Mouse (Mus musculus) lung, embryonic 16.5 days (tissue): ENCODE data around the gene Tcte2. TPM values are rescaled to one million over a fixed set of nuclear protein-coding genes. Genes with fewer than 3 reads are reported as not detected.

Source experiments
- ATAC-seq: fragments of 200-750 bp; cut with Nextera tagmentation; 2 replicates; pipeline ENCODE4 v1.8.0; 2017; ENCODE audit warnings: low read depth, mild to moderate bottlenecking, moderate library complexity
- H3K27ac ChIP-seq: fragments of 300-500 bp; sonication (generic); 2 replicates; pipeline ENCODE4 v1.5.1; 2014; ENCODE audit warnings: mild to moderate bottlenecking, control low read depth, low read length
- H3K27me3 ChIP-seq: fragments of 300-500 bp; sonication (generic); 2 replicates; pipeline ENCODE4 v1.6.1; 2014; ENCODE audit warnings: low read depth, low read length, mixed read lengths; ENCODE audit not compliant: control insufficient read depth, insufficient read depth
- H3K36me3 ChIP-seq: fragments of 300-500 bp; sonication (generic); 2 replicates; pipeline ENCODE4 v1.6.1; 2014; ENCODE audit warnings: low read length; ENCODE audit not compliant: control insufficient read depth, insufficient read depth
- H3K4me1 ChIP-seq: fragments of 300-500 bp; sonication (generic); replicated peaks from 2 replicates; pipeline ENCODE4 v1.6.1; 2014; ENCODE audit warnings: low read length, mixed read lengths; ENCODE audit not compliant: control insufficient read depth, insufficient read depth
- H3K4me2 ChIP-seq: fragments of 300-500 bp; sonication (generic); 2 replicates; pipeline ENCODE4 v1.6.1; 2014; ENCODE audit warnings: low read depth, low read length, control low read depth
- H3K4me3 ChIP-seq: fragments of 300-500 bp; sonication (generic); 2 replicates; pipeline ENCODE4 v1.5.1; 2014; ENCODE audit warnings: mild to moderate bottlenecking, low read length, control low read depth
- H3K9ac ChIP-seq: fragments of 300-500 bp; sonication (generic); 2 replicates; pipeline ENCODE4 v1.6.1; 2014; ENCODE audit warnings: low read length, control low read depth
- H3K9me3 ChIP-seq: fragments of 300-500 bp; sonication (generic); 2 replicates; pipeline ENCODE4 v1.6.1; 2016; ENCODE audit warnings: low read length; ENCODE audit not compliant: control insufficient read depth
- WGBS: fragments of 180-500 bp; shearing (Covaris S2); extraction: QIAGEN DNeasy Blood & Tissue Kit; methylation state at CpG from one replicate; pipeline ENCODE4 v1.1.7; 2014; 5-methylcytosine and 5-hydroxymethylcytosine counted together
- polyA plus RNA-seq: library from polyadenylated mRNA; unstranded; fragments of >200 nt; fragmentation: Nextera tagmentation; extraction: Ambion mirVana; gene quantifications from 2 replicates; pipeline ENCODE4 v1.2.1, GENCODE M21; 2015

Tcte2 gene
- polyA plus RNA-seq, 1 experiment from 2014 or later: 4.8 TPM

DNA sequence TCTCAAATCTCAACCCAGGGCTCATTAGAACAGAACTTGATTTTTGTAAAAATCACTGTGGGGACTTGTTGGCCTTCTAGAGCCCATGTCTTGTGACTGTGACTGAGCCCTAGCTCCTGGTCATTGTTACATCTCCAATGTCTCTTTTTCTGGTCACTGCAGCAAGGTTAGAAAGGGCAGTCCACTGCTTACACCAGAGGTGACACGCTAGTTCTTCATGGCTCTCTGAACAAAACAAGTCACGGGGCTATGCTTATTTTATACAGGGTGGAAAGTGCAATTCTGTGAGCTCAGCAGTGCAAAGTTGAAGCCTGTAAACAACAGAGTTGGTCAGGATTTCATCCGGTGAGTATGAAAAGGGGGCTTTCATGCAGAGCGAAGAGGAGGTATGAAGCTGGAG is 7.7 kb downstream of the Tcte2 start:
- H3K4me1 ChIP-seq: peaks cover 6% of the 10 kb centered on the region
- no peak overlapping the region for H3K4me3 ChIP-seq
- WGBS: 72% methylated on average over 4 of the region's 4 CpGs
- no peak overlapping the region for H3K4me2 ChIP-seq
- no peaks in the 10 kb centered on the region for H3K9me3 ChIP-seq
- H3K36me3 ChIP-seq: no peaks in the 10 kb centered on the region
- no peaks in the 10 kb centered on the region for H3K27me3 ChIP-seq
- no peak overlapping the region for H3K9ac ChIP-seq
- H3K27ac ChIP-seq: no peak overlapping the region
- ATAC-seq: no peak

DNA sequence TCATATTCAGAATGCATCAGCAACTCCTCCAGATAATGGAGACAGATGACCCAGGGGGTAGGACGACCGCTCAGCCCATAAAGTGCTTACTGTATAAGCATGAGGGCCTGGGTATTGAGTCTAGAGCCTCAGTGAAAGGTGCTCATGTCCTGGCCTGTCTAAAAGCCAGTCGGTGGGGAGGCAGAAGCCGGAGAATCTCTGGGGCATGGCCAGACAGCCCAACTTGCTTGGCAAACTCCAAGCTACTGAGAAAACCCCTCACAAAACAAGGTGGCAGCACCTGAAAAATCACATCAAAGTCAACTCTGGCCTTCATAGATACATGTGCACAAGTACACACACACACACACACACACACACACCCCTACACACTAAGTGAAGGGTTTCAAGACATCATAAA is 12.6 kb downstream of the Tcte2 start:
- H3K4me1 ChIP-seq: peaks cover 17% of the 10 kb centered on the region
- no peak for ATAC-seq
- H3K27ac ChIP-seq: no peak overlapping the region
- no peak overlapping the region for H3K4me3 ChIP-seq
- H3K36me3 ChIP-seq: no peaks in the 10 kb centered on the region
- 85% methylated on average over 4 of the region's 4 CpGs for WGBS
- no peak overlapping the region for H3K4me2 ChIP-seq
- H3K9me3 ChIP-seq: no peaks in the 10 kb centered on the region
- H3K27me3 ChIP-seq: no peaks in the 10 kb centered on the region
- no peak overlapping the region for H3K9ac ChIP-seq

DNA sequence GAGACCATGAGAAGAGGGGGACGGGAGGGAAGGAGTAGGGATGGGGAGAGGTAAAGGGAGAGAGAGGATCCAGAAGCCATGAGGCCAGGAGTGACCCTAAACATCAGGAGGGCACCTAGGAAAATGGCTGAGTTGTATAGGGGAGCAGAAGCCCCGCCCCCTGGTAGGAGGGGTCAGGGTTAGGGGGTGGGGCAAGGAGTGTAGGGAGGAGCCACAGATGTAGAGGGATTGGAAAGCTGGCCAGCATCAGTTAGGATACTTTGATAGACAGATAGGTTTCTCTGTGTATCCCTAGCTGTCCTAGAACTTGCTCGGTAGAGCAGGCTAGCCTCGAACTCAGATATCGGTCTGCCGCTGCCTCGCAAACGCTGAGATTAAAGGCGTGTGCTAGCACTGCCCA is 13.9 kb downstream of the Tcte2 start:
- H3K9ac ChIP-seq: no peak overlapping the region
- 87% methylated on average over 9 of the region's 9 CpGs for WGBS

DNA sequence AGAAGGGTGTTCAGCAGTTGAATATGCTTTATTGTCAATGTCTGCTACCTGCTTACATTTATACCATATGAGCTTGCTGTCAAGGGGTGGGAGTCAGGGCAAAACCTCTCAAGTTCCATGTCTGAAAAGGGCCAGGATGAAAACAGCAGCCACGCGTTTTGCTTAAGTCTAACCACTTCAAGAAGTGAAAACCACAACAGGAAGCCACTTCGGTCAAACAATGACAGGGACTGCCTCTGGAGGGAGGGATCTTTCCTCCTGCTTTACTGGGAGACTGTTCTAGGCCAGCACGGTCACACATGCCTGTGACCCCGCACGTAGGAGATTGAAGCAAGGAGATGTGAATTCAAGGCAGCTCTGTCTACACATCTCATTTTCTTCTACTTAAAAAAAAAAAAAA is 15.3 kb downstream of the Tcte2 start:
- WGBS: 56% methylated on average over 6 of the region's 6 CpGs
- Histone ChIP-seq H3K4me2 (no peak overlapping the region), H3K27ac (no peak overlapping the region), H3K9ac (no peak overlapping the region), H3K36me3 (no peaks in the 10 kb centered on the region), H3K9me3 (no peaks in the 10 kb centered on the region), H3K4me3 (no peak overlapping the region), H3K4me1 (peaks cover 42% of the 10 kb centered on the region), H3K27me3 (no peaks in the 10 kb centered on the region)
- no peak for ATAC-seq

More for the DNA sequence above, 13.9 kb downstream of the Tcte2 start:
- Histone ChIP-seq H3K4me2 (no peak overlapping the region), H3K27me3 (no peaks in the 10 kb centered on the region), H3K27ac (no peak overlapping the region), H3K36me3 (no peaks in the 10 kb centered on the region), H3K4me3 (no peak overlapping the region), H3K9me3 (no peaks in the 10 kb centered on the region), H3K4me1 (peaks cover 30% of the 10 kb centered on the region)
- ATAC-seq: no peak

DNA sequence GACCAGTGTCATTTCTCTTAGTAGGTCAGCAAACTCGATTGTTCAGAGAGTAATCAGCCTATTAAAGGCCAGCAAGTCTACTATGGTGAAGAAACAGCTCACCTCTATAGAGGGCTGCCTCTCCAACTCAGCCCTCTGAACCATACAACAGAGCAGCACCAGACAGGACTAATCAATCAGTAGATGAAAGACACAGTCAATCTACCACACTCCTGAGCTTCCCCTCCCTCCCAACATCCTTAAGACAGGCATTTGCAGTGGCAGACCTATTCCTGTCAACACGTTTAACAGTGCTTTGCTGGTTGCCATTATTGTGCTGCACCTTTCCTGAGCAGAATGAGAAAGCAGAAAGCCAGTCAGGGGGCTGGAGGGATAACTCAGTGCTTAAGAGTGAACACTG is 16.3 kb downstream of the Tcte2 start:
- H3K27ac ChIP-seq: peak overlapping the region; percentile 93
- H3K36me3 ChIP-seq: no peaks in the 10 kb centered on the region
- no peak overlapping the region for H3K4me3 ChIP-seq
- no peak overlapping the region for H3K4me2 ChIP-seq
- H3K9ac ChIP-seq: no peak overlapping the region
- WGBS: 36% methylated on average over 2 of the region's 2 CpGs
- H3K9me3 ChIP-seq: no peaks in the 10 kb centered on the region
- ATAC-seq: no peak
- peaks cover 49% of the 10 kb centered on the region for H3K4me1 ChIP-seq
- H3K27me3 ChIP-seq: no peaks in the 10 kb centered on the region

DNA sequence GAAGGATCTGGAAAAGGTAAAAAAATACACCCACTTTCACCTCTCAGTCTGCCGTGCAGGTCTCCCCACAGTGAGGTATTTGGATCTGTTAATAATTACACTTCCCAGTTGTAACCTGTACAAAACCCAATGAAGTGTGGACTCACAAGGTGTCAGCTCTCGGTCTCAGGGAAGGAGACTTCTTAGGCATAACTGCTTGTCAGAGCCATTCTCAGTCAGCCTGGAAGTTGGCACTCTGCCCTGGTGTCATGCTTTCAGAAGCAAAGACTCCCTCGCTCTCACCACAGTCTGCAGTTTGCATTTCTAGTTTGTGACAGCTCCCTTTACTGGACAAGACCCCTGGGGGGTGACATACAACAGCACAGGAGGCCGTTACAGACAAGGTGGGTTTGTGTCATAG is 16.8 kb downstream of the Tcte2 start:
- H3K9me3 ChIP-seq: no peaks in the 10 kb centered on the region
- no peaks in the 10 kb centered on the region for H3K36me3 ChIP-seq
- no peaks in the 10 kb centered on the region for H3K27me3 ChIP-seq
- peak; percentile 60 for ATAC-seq
- WGBS: 11% methylated on average over 4 of the region's 4 CpGs
- no peak overlapping the region for H3K4me3 ChIP-seq
- H3K9ac ChIP-seq: no peak overlapping the region
- H3K4me1 ChIP-seq: peaks cover 54% of the 10 kb centered on the region
- no peak overlapping the region for H3K4me2 ChIP-seq
- peak overlapping the region; percentile 93 for H3K27ac ChIP-seq

DNA sequence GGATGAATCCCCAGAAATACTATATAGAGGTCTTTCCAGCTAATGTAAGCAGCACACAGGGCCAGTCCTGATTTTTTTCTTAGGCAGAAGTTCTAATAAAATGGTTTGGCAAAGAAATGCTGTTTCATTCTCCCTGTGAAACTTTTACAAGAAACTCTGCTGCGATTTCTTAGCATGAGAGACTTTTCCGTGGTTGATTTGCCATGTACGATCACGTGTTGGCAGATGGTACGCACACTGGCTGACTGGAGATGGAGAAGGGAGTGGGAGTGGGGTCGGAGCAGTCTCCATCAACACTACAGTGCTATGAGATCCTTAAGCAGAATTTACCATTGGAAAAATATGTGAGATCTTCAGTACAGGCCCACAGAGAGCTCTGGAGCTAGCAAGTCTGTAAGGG is 17.4 kb downstream of the Tcte2 start:
- Histone ChIP-seq H3K27me3 (no peaks in the 10 kb centered on the region), H3K4me1 (peaks cover 54% of the 10 kb centered on the region), H3K9me3 (no peaks in the 10 kb centered on the region), H3K9ac (0 out of 2 replicates have a peak overlapping the region, but pooled peaks have one; percentile 21), H3K36me3 (no peaks in the 10 kb centered on the region), H3K27ac (peak overlapping the region; percentile 93), H3K4me3 (no peak overlapping the region), H3K4me2 (no peak overlapping the region)
- no peak for ATAC-seq
- WGBS: 35% methylated on average over 6 of the region's 6 CpGs

DNA sequence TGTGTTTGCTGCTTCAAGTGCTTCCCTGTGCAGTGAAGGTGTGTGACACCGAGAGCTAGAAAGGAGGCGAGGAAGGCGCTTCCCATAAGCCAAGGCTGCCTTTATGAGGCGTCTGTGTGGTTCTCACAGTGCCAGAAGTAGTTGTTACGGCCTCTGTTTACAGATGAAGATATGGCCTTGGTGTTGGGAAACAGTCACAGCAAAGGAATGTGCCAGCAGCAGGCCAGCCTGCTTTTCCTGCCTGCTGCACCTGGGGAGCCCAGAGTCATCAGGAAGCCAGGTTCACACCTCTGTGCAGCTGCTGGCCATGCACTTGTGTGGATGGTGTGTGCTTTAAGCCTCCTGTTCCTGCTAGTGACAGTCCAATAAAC is 17.9 kb downstream of the Tcte2 start:
- peaks cover 54% of the 10 kb centered on the region for H3K4me1 ChIP-seq
- ATAC-seq: peak; percentile 77
- no peaks in the 10 kb centered on the region for H3K9me3 ChIP-seq
- H3K27me3 ChIP-seq: no peaks in the 10 kb centered on the region
- no peak overlapping the region for H3K4me3 ChIP-seq
- H3K36me3 ChIP-seq: no peaks in the 10 kb centered on the region
- H3K4me2 ChIP-seq: no peak overlapping the region
- WGBS: 11% methylated on average over 5 of the region's 5 CpGs
- H3K27ac ChIP-seq: peak overlapping the region; percentile 93
- H3K9ac ChIP-seq: 0 out of 2 replicates have a peak overlapping the region, but pooled peaks have one; percentile 34

DNA sequence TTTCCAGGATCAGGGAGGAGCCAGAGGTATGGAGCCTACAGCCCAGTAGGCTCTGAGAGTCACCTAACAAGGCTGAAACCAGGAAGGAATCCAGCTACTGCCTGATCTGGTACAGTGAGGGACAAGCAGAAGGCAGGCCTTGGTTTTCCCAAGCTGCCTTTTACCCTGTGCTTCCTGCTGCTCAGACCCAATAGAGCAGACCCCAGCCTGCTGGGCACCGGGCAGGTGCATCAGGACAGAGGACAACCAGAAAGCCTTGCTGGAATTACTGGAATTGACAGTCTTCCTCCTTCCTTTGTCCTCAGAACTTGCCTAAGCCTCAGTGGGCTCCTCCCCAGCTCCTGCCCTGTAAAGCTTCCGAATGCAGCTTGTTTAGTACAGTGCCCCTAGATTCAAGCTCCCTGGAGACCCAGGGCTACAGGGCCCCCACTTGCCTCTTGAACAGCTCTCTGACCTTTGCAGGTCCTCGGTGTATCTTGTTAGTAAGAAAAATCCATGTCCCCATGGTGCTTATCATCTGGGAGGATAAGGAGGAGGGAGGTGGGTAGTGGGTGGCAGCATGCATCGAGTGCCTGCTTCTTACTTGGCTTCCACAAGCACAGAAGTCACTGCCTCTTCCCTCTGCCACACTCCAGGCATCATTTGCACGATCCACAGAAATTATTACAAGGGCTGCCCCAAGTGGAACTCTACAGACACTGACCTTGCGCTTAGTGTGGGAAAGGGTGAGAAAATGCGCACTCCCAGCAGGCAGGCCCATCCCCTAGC is 18.5 kb downstream of the Tcte2 start:
- Histone ChIP-seq H3K27me3 (no peaks in the 10 kb centered on the region), H3K9ac (peak overlapping the region; percentile 35), H3K4me1 (peaks cover 54% of the 10 kb centered on the region), H3K4me2 (no peak overlapping the region), H3K27ac (peak overlapping the region; percentile 93), H3K4me3 (no peak overlapping the region), H3K36me3 (no peaks in the 10 kb centered on the region), H3K9me3 (no peaks in the 10 kb centered on the region)
- peak; percentile 9; the same call in 1 of the 2 replicates for ATAC-seq
- WGBS: 31% methylated on average over 7 of the region's 7 CpGs
